Mouse (Mus musculus) inflammation-experienced regulatory T-cells, adult 6 months (primary cell): Measurements from ENCODE around the gene Pnliprp1. TPM values are rescaled to one million over a fixed set of nuclear protein-coding genes. Genes with fewer than 3 reads are reported as not detected.

Experiments used
- ATAC-seq: one replicate; pipeline ENCODE4 v1.8.0; 2017
- polyA plus RNA-seq, 3 experiments: library from polyadenylated mRNA; unstranded; fragments of 100-300 nt; shearing (Covaris generic); gene quantifications; one replicate each; pipeline ENCODE4 v1.2.1; 2017

Gene Pnliprp1
- polyA plus RNA-seq, 3 experiments from 2014 or later, result not detected

- ATAC-seq, result no peak
Measured at GRCm38 (mm10) chr19:58781566-58781965, 52.9 kb downstream of the Pnliprp1 start.

GRCm38 (mm10) chr19:58783938-58784337 lies 55.3 kb downstream of the Pnliprp1 start:
- ATAC-seq, result no peak

- ATAC-seq, result no peak
Measured at GRCm38 (mm10) chr19:58789194-58789593, 60.5 kb downstream of the Pnliprp1 start.

Other genes with a start within 250 kb of the Pnliprp1 start
- not detected for gene Ccdc172, start 216.9 kb upstream of the Pnliprp1 start, polyA plus RNA-seq
- gene Pnlip, start 76.4 kb upstream of the Pnliprp1 start, polyA plus RNA-seq, result not detected
- gene Pnliprp2, start 30.8 kb downstream of the Pnliprp1 start, polyA plus RNA-seq, result not detected
- gene 1700019N19Rik, start 65.6 kb downstream of the Pnliprp1 start, polyA plus RNA-seq, result not detected
- gene Eno4, start 214.5 kb downstream of the Pnliprp1 start, polyA plus RNA-seq, result not detected
- gene Hspa12a, start 214.8 kb downstream of the Pnliprp1 start, polyA plus RNA-seq, result under 1 TPM in 2 of 3 experiments, not detected in 1; 0.57 to 0.92 TPM